Mouse (Mus musculus) left cerebral cortex, adult 11 months (tissue): ENCODE measurements at regions not wholly inside any gene's neighbourhood (a gene's known extent, or its start where the extent isn't known, plus 50 kb on each side); places are given as distances from the start of the nearest gene placed in this dataset.

ENCODE experiments used
- DNase-seq: peaks from one replicate; pipeline ENCODE4 v3.0.0; 2022; ENCODE audit warnings: low spot score

DNA sequence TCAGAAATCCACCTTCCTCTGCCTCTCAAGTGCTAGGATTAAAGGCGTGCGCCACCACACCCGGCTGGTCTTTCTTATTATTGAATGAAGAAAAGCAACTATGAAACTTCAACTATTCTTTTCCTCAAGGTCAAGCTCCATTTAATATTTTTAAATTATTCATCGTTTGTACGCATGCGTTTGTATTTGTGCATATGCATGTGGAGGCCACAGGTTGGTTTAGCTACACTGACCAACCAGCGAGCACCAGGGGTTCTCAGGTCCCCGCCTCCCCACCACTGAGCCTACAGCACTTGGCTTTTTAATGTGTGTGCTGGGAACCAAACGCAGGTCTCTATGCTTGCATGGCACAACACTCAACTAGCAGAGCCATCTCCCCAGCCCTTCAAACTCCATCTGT is 51.0 kb upstream of the Tmem252 start:
- no peak for DNase-seq

DNA sequence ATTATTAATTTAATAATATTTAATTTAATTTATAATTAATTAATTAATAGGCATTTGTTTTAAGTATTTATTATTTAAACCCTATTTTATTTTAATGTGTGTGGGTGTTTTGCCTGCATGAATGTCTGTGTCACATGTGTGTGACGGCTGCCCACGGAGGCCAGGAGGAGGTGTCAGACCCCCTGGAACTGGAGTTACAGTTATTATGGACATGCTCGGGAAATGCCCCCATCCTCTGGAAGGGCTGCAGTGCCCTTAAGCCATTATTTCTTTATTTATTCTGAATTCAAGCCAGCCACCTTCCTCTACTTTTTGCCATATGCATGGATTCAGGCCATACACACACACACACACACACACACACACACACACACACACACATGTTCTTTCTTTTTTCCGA is 51.5 kb upstream of the Tmem252 start:
- DNase-seq: no peak

DNA sequence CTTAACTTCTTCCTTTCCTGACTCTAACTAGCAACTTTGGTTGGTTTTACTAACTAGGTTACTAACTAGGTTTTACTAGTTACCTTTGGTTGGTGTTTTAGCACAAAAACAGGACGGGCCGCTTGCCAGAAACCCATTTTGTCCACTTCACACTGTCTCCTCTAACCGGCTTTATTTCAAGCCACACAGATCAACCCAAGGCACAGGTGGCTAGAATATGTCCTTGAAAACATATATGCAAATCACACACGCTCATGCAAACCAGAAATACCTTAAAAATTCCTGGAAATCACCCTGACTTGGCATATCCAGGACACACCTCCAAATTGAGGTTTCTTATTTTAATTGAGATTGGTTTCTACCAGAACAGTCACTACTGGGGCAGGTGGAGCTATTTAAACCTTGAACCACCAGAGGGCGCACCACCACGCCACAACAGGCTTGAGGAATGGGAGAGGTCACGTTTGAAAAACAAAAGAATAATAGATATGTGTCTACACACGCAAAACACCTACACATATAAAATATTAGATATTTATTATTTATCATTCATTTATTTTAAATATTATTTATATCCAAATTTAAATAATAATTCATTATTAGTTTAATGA is 52.1 kb upstream of the Tmem252 start:
- peak; percentile 15 for DNase-seq

DNA sequence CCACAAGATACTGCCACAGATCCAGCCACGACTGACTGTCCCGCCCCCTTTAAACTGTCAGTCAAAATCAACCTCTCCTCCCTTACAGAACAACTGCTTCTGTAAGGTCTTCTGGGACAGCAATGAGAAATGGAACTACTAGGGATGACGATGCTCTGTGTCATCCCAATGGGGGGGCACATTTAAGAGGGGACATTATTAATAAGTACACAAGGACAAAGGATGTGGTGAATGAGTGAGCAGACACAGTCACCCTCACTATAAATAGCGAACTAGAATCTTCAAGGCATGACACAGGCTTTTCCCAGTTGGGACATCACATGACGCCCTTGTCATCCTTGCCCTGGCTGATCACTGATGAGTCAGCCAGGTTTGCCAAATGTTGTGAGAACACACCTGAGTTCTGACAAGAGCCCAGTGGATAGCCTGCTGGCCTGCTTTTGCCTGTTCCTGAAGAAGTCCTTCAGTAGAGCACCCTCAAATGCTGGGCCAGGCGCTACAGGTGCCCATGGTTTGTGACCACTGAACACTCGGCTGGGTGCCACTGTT is 58.0 kb upstream of the Tmem252 start:
- DNase-seq: no peak

DNA sequence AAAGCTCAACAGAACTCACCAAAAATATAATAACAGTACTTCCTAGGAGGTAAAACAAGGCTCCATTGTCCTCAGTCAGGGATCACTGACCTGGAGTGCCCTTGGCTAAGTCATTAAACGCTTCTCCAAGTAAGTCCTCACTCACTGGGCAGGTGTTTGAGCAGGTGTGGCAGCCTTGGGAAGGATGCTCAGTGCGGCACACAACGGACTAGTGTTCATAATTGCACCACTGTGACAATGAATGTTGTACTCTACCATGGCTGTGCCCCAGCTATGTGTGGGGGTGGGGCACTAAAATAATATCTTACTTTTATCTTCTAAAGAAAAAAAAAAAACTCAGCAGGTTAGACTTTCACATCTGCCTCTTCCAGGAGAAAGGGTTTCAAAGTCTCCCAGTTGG is 52.2 kb upstream of the Pip5k1b start:
- no peak for DNase-seq

DNA sequence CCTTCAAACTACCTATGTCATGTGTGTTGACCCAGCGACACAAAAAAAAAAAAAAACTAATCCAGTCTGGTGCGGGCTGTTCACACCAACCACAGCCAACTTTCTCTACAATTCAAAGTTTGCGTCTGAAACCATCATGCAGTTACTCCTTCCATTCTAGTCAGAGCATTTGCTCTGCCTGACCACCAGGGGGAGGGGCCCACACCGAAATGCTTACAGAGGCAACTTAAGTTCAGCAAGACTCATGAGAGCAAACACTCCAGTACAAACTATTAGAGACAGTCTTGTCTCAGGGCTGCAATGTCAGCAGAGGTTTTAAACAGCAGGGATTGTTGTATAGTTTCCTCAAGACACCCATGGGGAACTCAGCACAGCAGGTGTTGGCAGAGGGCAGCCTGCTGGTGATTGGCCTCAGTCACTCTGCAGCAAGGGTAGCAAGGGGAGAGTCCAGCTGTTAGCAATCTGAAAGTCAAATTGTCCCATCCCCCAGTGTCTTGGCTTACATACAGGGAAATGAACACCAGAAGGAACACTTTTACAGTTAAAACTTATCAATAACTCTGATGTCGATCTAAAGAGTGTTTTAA is 50.8 kb upstream of the Pip5k1b start:
- DNase-seq: no peak
